Mouse (Mus musculus) limb, embryonic 11.5 days (tissue): ENCODE results near the gene Supt5. TPM values are rescaled to one million over a fixed set of nuclear protein-coding genes. Genes with fewer than 3 reads are reported as not detected.

ENCODE experiments used
- ATAC-seq: fragments of 200-750 bp; cut with Nextera tagmentation; 2 replicates; pipeline ENCODE4 v1.8.0; 2017; ENCODE audit warnings: low read depth; ENCODE audit not compliant: insufficient number of reproducible peaks, low FRiP score, low TSS enrichment
- DNase-seq: peaks from one replicate; pipeline ENCODE4 v3.0.0-alpha.2; 2015; ENCODE audit warnings: low spot score
- H3K27ac ChIP-seq: fragments of 300-500 bp; sonication (generic); replicated peaks from 2 replicates; pipeline ENCODE4 v1.5.1; 2014; ENCODE audit warnings: low read depth, mild to moderate bottlenecking, low read length
- H3K27me3 ChIP-seq: fragments of 300-500 bp; sonication (generic); 2 replicates; pipeline ENCODE4 v1.6.1; 2014; ENCODE audit warnings: mild to moderate bottlenecking, low read length, mixed read lengths; ENCODE audit not compliant: control insufficient read depth, insufficient read depth
- H3K36me3 ChIP-seq: fragments of 300-500 bp; sonication (generic); 2 replicates; pipeline ENCODE4 v1.6.1; 2014; ENCODE audit warnings: mild to moderate bottlenecking, low read length, moderate library complexity, mixed read lengths; ENCODE audit not compliant: control insufficient read depth, insufficient read depth
- H3K4me1 ChIP-seq: fragments of 300-500 bp; sonication (generic); 2 replicates; pipeline ENCODE4 v1.6.1; 2014; ENCODE audit warnings: low read length, mixed read lengths; ENCODE audit not compliant: control insufficient read depth, insufficient read depth
- H3K4me2 ChIP-seq: fragments of 300-500 bp; sonication (generic); 2 replicates; pipeline ENCODE4 v1.6.1; 2014; ENCODE audit warnings: low read depth, mild to moderate bottlenecking, moderate library complexity; ENCODE audit not compliant: severe bottlenecking
- H3K4me3 ChIP-seq: fragments of 300-500 bp; sonication (generic); 2 replicates; pipeline ENCODE4 v1.5.1; 2014; ENCODE audit warnings: low read depth, low read length
- H3K9ac ChIP-seq: fragments of 300-500 bp; sonication (generic); 2 replicates; pipeline ENCODE4 v1.6.1; 2014; ENCODE audit warnings: mild to moderate bottlenecking, low read length
- H3K9me3 ChIP-seq: fragments of 300-500 bp; sonication (generic); 2 replicates; pipeline ENCODE4 v1.6.1; 2016; ENCODE audit warnings: low read length; ENCODE audit not compliant: control insufficient read depth
- WGBS: fragments of 180-500 bp; shearing (Covaris S2); extraction: QIAGEN DNeasy Blood & Tissue Kit; methylation state at CpG from one replicate; pipeline ENCODE4 v1.1.7; 2014; 5-methylcytosine and 5-hydroxymethylcytosine counted together
- polyA plus RNA-seq: library from polyadenylated mRNA; unstranded; fragments of >200 nt; fragmentation: Nextera tagmentation; extraction: Ambion mirVana; gene quantifications from 2 replicates; pipeline ENCODE4 v1.2.1, GENCODE M21; 2014

The Supt5 gene
- polyA plus RNA-seq, 1 experiment from 2014 or later, result 89.0 TPM

DNA sequence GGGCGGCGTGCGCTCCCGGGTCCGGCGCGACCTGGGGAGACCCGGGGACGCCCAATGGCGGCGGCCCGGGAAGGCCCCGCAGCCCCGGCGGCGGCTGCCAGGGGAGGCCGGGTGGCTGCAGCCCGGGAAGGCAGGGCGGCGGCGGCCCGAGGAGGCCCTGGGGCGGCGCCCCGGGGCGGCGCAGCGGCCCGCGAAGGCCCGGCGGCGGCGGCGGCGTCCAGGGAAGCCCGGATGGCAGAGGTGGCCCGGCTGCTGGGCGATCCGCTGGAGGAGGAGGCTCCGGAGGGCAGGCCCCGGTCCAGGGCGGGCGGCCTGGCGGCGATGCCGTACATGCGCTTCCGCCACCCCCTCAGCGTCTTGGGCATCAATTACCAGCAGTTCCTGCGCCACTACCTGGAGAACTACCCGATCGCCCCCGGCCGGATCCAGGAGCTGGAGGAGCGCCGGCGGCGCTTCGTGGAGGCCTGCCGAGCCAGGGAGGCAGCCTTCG, 70.5 kb downstream of the Supt5 start:
- peak overlapping the region; percentile 89 for H3K27ac ChIP-seq
- ATAC-seq (peak; percentile 48; the same call in 1 of the 2 replicates), DNase-seq (peak; percentile 74)
- H3K36me3 ChIP-seq, result peaks cover 2% of the 10 kb centered on the region
- H3K4me2 ChIP-seq, result peak overlapping the region; percentile 68
- peak overlapping the region; percentile 72 for H3K4me3 ChIP-seq
- no peaks in the 10 kb centered on the region for H3K9me3 ChIP-seq
- no peaks in the 10 kb centered on the region for H3K27me3 ChIP-seq
- no peaks in the 10 kb centered on the region for H3K4me1 ChIP-seq
- peak overlapping the region; percentile 98 for H3K9ac ChIP-seq
- under 1% methylated on average over 49 of the region's 62 CpGs for WGBS

DNA sequence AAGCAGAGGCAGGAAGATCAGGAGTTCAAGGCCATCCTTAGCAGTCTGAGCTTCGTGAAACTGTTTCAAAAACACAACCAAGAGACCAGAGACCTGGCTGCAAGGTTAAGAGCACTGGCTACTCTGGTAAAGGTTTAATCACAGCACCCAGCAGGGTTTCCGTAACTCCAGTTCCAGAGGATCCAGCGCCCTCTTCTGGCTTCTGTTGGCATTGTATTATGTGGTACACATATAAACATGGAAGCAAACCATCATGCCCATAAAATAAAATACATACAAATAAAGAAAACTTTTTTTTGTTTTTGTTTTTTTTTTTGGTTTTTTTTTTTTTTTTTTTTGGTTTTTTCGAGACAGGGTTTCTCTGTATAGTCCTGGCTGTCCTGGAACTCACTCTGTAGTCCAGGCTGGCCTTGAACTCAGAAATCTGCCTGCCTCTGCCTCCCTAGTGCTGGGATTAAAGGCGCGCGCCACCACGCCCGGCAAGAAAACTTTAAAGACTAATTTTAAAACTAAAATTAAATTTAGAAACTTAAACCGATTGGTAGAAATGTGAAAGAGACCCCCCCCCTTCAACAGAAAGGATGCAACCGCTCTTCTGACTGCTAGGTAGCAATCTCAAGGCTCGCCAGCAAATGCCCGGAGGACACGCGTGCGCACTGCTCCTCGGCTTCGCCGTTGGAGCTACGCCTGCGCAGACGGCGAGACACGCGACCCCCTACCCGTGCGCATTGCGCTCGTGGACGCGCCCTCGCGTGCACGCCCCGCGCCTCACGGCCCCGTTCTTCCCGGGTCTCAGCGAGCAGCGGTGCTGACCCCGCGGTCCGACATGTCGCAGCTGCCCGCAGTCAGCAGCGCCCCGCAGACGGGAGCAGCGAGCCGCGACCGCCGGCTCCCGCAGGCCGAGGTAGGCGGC, 71.2 kb downstream of the Supt5 start, which contains the start of gene Eid2:
TSS of gene Eid2 (plus strand) at position 753 of the 913 bp plus-strand sequence.
- Histone ChIP-seq H3K9me3 (no peaks in the 10 kb centered on the region), H3K27me3 (no peaks in the 10 kb centered on the region), H3K4me3 (peak within 1 kb of the TSS; percentile 72), H3K9ac (peak within 1 kb of the TSS; percentile 98), H3K36me3 (peaks cover 2% of the 10 kb centered on the region), H3K4me2 (peak within 1 kb of the TSS; percentile 68), H3K27ac (peak within 1 kb of the TSS; percentile 89), H3K4me1 (no peaks in the 10 kb centered on the region)
- peak; percentile 87 for DNase-seq
- WGBS, result 5% methylated on average over 57 of the region's 57 CpGs
- peak; percentile 79 for ATAC-seq

DNA sequence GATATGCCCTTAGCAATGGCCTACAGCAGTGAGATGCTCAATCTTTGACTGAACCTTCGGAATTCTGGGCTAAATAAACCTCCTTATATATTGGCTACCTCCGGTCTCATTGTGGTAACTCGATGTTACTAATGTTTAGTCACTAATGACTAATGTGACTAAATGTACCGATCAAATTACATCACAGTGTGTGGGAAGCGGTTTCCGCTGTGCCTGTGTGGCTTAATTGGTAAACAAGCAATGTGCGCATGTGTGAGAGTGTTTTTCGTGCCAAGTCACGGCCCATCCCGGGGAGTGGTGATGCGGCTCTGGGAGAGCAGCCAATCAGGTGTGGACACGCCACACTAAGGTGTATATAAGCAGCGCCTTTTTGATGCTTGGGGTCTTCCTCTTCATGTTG, 73.2 kb downstream of the Supt5 start:
- H3K4me1 ChIP-seq, result no peaks in the 10 kb centered on the region
- ATAC-seq, result no peak
- H3K4me2 ChIP-seq, result no peak overlapping the region
- 93% methylated on average over 13 of the region's 13 CpGs for WGBS
- peaks cover 2% of the 10 kb centered on the region for H3K36me3 ChIP-seq
- DNase-seq, result no peak
- no peak overlapping the region for H3K4me3 ChIP-seq
- H3K27ac ChIP-seq, result no peak overlapping the region
- H3K9me3 ChIP-seq, result no peaks in the 10 kb centered on the region
- H3K27me3 ChIP-seq, result no peaks in the 10 kb centered on the region
- no peak overlapping the region for H3K9ac ChIP-seq

Other genes with a start within 250 kb of the Supt5 start
- gene 9530053A07Rik, start 209.3 kb downstream of the Supt5 start, polyA plus RNA-seq, result 0.01 and 0.06 TPM in 2 replicates
- 55.7 and 56.1 TPM in 2 replicates for gene Fbl, start 169.0 kb downstream of the Supt5 start, polyA plus RNA-seq
- 19.2 and 20.1 TPM in 2 replicates for gene Dyrk1b, start 159.3 kb downstream of the Supt5 start, polyA plus RNA-seq
- 12.8 and 16.2 TPM in 2 replicates for gene Eid2, start 70.9 kb downstream of the Supt5 start, polyA plus RNA-seq
- gene Eid2b, start 61.0 kb downstream of the Supt5 start, polyA plus RNA-seq, result 11.4 TPM in 2 replicates
- 0.41 TPM in 1 of 2 replicates, not detected in the other for gene Selenov, start 47.6 kb downstream of the Supt5 start, polyA plus RNA-seq
- gene Dll3, start 36.5 kb downstream of the Supt5 start, polyA plus RNA-seq, result 2.7 and 4.3 TPM in 2 replicates
- 184 and 205 TPM in 2 replicates for gene Timm50, start 26.7 kb downstream of the Supt5 start, polyA plus RNA-seq
- 1,100 and 1,120 TPM in 2 replicates for gene Rps16, start 11.9 kb upstream of the Supt5 start, polyA plus RNA-seq
- gene Plekhg2, start 33.9 kb upstream of the Supt5 start, polyA plus RNA-seq, result 73.2 and 79.6 TPM in 2 replicates
- gene Zfp36, start 41.5 kb upstream of the Supt5 start, polyA plus RNA-seq, result 5.6 and 6.1 TPM in 2 replicates
- 51.5 and 53.5 TPM in 2 replicates for gene Med29, start 54.0 kb upstream of the Supt5 start, polyA plus RNA-seq
- gene Paf1, start 54.2 kb upstream of the Supt5 start, polyA plus RNA-seq, result 83.5 and 94.9 TPM in 2 replicates
- gene Gmfg, start 98.7 kb upstream of the Supt5 start, polyA plus RNA-seq, result 5.8 and 7.5 TPM in 2 replicates
- 5.8 and 6.3 TPM in 2 replicates for gene Lrfn1, start 113.2 kb upstream of the Supt5 start, polyA plus RNA-seq
- not detected in 2 replicates for gene Ifnl2, start 171.7 kb upstream of the Supt5 start, polyA plus RNA-seq
- gene Ifnl3, start 184.1 kb upstream of the Supt5 start, polyA plus RNA-seq, result not detected in 2 replicates
- gene Sycn, start 202.1 kb upstream of the Supt5 start, polyA plus RNA-seq, result not detected in 2 replicates
- not detected in 2 replicates for gene Nccrp1, start 208.5 kb upstream of the Supt5 start, polyA plus RNA-seq